Mouse (Mus musculus) ES-Bruce4 (cell line): ENCODE measurements around the gene Arxes2.

Experiments used
- CTCF ChIP-seq: IDR thresholded peaks from one replicate; pipeline ENCODE4 v1.8.1; 2011; ENCODE audit warnings: low read depth, low read length
- EP300 ChIP-seq: IDR thresholded peaks from 2 replicates; pipeline ENCODE4 v1.6.1; 2011; ENCODE audit warnings: low read depth, low read length; ENCODE audit not compliant: insufficient read depth
- POLR2A ChIP-seq: IDR thresholded peaks from one replicate; pipeline ENCODE4 v1.8.1; 2011; ENCODE audit warnings: low read length; ENCODE audit not compliant: insufficient read depth

DNA sequence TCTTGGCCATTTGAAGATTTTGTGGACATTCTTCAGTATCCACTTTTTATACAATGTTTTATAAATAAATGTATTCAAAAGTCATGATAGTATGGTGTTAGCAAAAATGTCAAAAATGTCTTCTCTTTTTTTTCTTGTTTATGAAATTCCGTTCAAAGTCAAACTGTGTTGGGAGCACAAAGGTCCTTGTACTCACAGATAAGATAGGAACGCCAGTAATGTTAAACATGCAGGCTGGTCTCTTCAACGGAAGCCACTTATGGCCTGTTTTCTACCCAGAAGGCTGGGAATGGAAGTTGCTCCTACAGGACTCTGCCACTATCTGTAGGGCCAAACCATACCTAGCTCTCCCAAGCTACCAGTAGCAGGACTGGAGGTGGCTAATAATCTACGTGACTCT, 34.1 kb upstream of the Arxes2 start:
- TF ChIP-seq POLR2A (no peak), CTCF (no peak), EP300 (no peak)
